Mouse (Mus musculus): Measurements from ENCODE around the gene Gria4. TPM values are rescaled to one million over a fixed set of nuclear protein-coding genes. Genes with fewer than 3 reads are reported as not detected.
"Not testable (repeated sequence)": the region's sequence is repeated elsewhere in the genome, so short reads cannot be mapped to it uniquely, and the experiment has no call there.

Gria4 gene
- polyA plus RNA-seq (2014; fragmentation: Nextera tagmentation; extraction: Ambion mirVana), result 14.8 and 22.0 TPM in 2 replicates

DNA sequence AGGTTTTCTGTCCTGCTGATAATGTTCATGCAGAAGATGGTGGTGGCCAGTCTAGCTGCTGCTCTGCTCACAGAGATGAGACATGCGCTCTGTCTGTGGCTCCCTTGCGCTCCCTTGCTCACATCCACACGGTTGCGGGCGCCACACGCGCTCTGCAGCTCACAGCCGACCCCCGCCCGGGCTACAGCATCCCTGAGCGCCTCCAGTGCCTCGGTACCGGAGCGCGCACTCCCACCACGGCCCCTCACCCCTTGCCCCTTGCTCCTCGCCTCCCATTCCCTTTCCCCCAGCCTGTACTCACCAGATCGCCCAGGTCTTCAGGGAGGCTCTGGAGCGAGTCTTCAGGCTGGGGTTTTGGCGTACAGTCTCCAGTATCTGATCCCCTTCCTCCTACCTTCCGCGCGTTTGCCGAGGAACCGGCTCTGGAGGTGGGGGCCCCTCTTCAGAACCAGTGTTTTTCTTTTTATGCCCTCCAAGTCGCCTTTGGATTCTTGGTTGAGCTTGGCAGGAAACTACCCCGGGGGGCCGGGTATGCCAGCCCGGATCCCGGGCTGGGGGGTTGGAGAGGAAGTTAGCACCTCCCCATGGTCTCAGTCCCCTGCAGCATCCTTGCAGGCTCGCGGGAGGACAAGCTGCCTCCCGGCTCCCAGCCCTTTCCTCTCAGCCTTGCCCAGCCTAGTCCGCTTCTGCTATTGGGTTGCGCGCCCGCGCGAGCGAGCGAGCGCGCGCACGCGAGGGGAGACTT, at the start of gene Gria4:
Gene Gria4, minus strand, starts transcription at position 691 of the 745 bp plus-strand sequence.
- Histone ChIP-seq H3K27me3 (replicated peaks; ENCODE audit: control insufficient read depth, insufficient read depth, low read length) (no peaks in the 10 kb centered on the region), H3K4me1 (ENCODE audit: control insufficient read depth, insufficient read depth, low read length) (peaks cover 3% of the 10 kb centered on the region; the same call in 1 of the 2 replicates), H3K4me2 (ENCODE audit: low read length) (peak within 1 kb of the TSS; percentile 68), H3K9me3 (replicated peaks; ENCODE audit: control insufficient read depth, low read length) (no peaks in the 10 kb centered on the region), H3K27ac (ENCODE audit: low read depth, low read length) (peak within 1 kb of the TSS; percentile 91), H3K36me3 (ENCODE audit: control insufficient read depth, insufficient read depth, low read length) (no peaks in the 10 kb centered on the region), H3K4me3 (ENCODE audit: low read depth, low read length) (peak within 1 kb of the TSS; percentile 61), H3K9ac (ENCODE audit: low read length) (peak within 1 kb of the TSS; percentile 83)
- peak; percentile 96 for ATAC-seq
- under 1% methylated on average over 46 of the region's 46 CpGs for WGBS
- peak; percentile 92 for DNase-seq (ENCODE audit: low spot score)

DNA sequence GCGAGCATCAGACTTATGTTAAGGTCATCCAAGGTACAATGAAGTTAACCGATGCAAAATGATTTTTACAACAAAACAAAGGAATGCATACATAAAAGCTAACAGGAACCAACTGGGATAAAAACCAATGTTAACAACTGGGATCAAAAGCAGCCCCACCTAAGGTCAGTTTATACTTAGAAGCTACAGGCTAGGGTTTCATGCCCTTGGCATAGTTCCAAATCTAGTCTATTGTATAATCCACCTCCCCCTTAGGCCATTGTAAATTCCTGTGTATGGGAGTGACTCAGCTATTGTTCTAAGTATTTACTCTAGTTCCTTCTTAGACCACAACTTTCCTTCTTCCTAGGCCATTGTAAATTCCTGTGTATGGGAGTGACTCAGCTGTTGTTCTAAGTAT, 14.9 kb upstream of the Gria4 start:
- ATAC-seq; H3K36me3 ChIP-seq (ENCODE audit: control insufficient read depth, insufficient read depth, low read length); H3K4me2 ChIP-seq (ENCODE audit: low read length); H3K27me3 ChIP-seq (replicated peaks; ENCODE audit: control insufficient read depth, insufficient read depth, low read length); H3K9me3 ChIP-seq (replicated peaks; ENCODE audit: control insufficient read depth, low read length); H3K4me1 ChIP-seq (ENCODE audit: control insufficient read depth, insufficient read depth, low read length); H3K9ac ChIP-seq (ENCODE audit: low read length); H3K4me3 ChIP-seq (ENCODE audit: low read depth, low read length); H3K27ac ChIP-seq (ENCODE audit: low read depth, low read length); DNase-seq (ENCODE audit: low spot score): not testable (repeated sequence)
- WGBS, result 89% methylated on average over 2 of the region's 2 CpGs

DNA sequence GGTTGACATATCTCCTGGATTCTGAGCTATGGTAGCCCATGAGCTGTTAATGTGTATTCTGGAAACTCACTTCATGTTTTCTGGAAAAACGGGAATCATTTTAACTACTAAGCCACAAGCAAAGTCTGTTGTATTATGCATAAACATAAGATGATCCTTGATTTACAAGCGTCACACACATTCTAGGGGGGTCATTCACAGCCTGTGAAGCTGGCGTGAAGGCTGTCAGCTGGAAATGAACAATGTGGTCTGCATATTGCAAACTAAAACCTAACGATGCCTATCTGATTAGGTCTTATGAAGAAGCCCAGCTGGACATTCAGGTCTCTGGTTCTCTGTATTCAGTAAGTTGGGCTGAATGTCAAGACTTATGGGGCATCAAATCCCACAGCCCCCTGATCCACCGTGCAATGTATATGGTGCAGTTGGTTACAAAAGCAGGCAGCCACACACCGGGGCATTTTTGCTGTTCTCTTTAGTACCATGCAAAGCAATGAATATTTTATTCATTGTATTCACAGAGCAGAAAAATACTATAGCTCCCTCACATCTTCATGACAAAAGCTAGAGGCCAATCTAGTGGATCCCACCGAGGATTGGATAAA, 7.2 kb upstream of the Gria4 start:
- ATAC-seq (no peak), DNase-seq (ENCODE audit: low spot score) (no peak)
- Histone ChIP-seq H3K9ac (ENCODE audit: low read length) (no peak overlapping the region), H3K4me3 (ENCODE audit: low read depth, low read length) (no peak overlapping the region), H3K9me3 (replicated peaks; ENCODE audit: control insufficient read depth, low read length) (no peaks in the 10 kb centered on the region), H3K27ac (ENCODE audit: low read depth, low read length) (no peak overlapping the region), H3K4me1 (ENCODE audit: control insufficient read depth, insufficient read depth, low read length) (no peaks in the 10 kb centered on the region), H3K4me2 (ENCODE audit: low read length) (no peak overlapping the region), H3K27me3 (replicated peaks; ENCODE audit: control insufficient read depth, insufficient read depth, low read length) (no peaks in the 10 kb centered on the region), H3K36me3 (ENCODE audit: control insufficient read depth, insufficient read depth, low read length) (no peaks in the 10 kb centered on the region)
- WGBS, result 41% methylated on average over 7 of the region's 7 CpGs

DNA sequence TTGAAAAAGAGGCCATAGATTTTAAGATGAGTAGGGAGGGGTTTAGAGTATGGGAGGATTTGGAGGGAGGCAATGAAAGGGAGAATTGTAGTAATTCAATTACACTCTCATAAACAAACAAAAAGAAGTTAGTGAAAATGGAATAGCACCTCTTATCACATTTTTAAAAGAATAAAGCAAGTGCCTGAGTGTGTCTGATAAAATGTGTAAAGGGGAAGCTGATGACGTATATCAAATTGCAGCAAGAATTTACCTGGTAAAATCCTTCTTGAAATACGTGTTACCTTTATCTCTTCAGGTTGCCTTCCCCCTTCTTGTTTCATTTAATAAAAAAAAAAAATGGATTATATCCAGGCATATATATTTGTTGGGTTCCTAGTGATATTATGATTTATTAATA, 1.4 kb upstream of the Gria4 start:
- no peaks in the 10 kb centered on the region for H3K27me3 ChIP-seq (replicated peaks; ENCODE audit: control insufficient read depth, insufficient read depth, low read length)
- no peak for DNase-seq (ENCODE audit: low spot score)
- no peak overlapping the region for H3K4me3 ChIP-seq (ENCODE audit: low read depth, low read length)
- H3K9ac ChIP-seq (ENCODE audit: low read length), result no peak overlapping the region
- no peaks in the 10 kb centered on the region for H3K36me3 ChIP-seq (ENCODE audit: control insufficient read depth, insufficient read depth, low read length)
- peaks cover 3% of the 10 kb centered on the region; the same call in 1 of the 2 replicates for H3K4me1 ChIP-seq (ENCODE audit: control insufficient read depth, insufficient read depth, low read length)
- H3K4me2 ChIP-seq (ENCODE audit: low read length), result no peak overlapping the region
- WGBS, result 95% methylated on average over 2 of the region's 2 CpGs
- H3K9me3 ChIP-seq (replicated peaks; ENCODE audit: control insufficient read depth, low read length), result no peaks in the 10 kb centered on the region
- no peak for ATAC-seq
- no peak overlapping the region for H3K27ac ChIP-seq (ENCODE audit: low read depth, low read length)

DNA sequence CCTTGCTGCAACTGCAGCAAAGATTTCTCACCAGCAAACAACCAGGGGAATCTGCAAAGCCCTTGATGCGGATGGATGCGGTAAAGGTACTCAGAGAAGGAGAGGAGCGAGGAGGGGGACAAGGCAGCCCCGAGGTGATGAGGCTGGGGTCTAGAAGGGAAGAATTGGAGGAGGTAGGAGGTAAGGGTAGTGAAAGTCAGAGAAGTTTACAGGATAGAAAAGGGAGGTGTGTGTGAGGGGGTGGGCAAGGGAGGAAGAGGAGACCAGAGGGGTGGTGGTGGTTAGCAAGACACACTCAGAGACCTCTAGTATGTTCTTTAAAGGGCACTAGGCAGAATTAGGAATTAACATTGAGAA, 233 bp upstream of the Gria4 start:
- Histone ChIP-seq H3K4me1 (ENCODE audit: control insufficient read depth, insufficient read depth, low read length) (peaks cover 3% of the 10 kb centered on the region; the same call in 1 of the 2 replicates), H3K27ac (ENCODE audit: low read depth, low read length) (peak overlapping the region; percentile 91), H3K4me3 (ENCODE audit: low read depth, low read length) (peak overlapping the region; percentile 61), H3K9ac (ENCODE audit: low read length) (peak overlapping the region; percentile 83), H3K27me3 (replicated peaks; ENCODE audit: control insufficient read depth, insufficient read depth, low read length) (no peaks in the 10 kb centered on the region), H3K9me3 (replicated peaks; ENCODE audit: control insufficient read depth, low read length) (no peaks in the 10 kb centered on the region), H3K36me3 (ENCODE audit: control insufficient read depth, insufficient read depth, low read length) (no peaks in the 10 kb centered on the region), H3K4me2 (ENCODE audit: low read length) (peak overlapping the region; percentile 68)
- DNase-seq (ENCODE audit: low spot score), result no peak
- ATAC-seq, result no peak
- WGBS, result 4% methylated on average over 4 of the region's 4 CpGs

DNA sequence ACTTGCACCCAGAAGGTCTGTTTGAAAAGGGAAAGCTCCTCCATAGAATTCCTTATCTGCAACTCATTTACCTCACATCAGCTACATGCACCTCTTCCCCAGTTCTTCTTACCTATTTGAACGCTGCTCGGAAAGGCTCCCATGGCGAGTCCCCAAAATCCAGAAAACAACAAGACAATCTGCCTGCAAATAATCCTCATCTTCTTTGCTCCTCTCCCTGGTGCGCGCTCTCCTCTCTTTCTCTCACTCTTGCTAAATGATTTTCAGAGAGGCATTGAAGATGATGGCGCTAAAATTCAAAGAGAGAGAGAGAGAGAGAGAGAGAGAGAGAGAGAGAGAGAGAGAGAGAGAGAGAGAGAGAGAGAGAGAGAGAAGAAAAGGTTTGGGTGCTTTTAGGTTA, 959 bp downstream of the Gria4 start:
- WGBS, result 0% methylated on average over 6 of the region's 6 CpGs
- H3K4me1 ChIP-seq (ENCODE audit: control insufficient read depth, insufficient read depth, low read length), result peaks cover 3% of the 10 kb centered on the region; the same call in 1 of the 2 replicates
- H3K27me3 ChIP-seq (replicated peaks; ENCODE audit: control insufficient read depth, insufficient read depth, low read length), result no peaks in the 10 kb centered on the region
- H3K27ac ChIP-seq (ENCODE audit: low read depth, low read length), result peak overlapping the region; percentile 91; the same call in 1 of the 2 replicates
- DNase-seq (ENCODE audit: low spot score) (peak; percentile 28), ATAC-seq (peak; percentile 4; the same call in 1 of the 2 replicates)
- peak overlapping the region; percentile 61 for H3K4me3 ChIP-seq (ENCODE audit: low read depth, low read length)
- peak overlapping the region; percentile 68 for H3K4me2 ChIP-seq (ENCODE audit: low read length)
- H3K36me3 ChIP-seq (ENCODE audit: control insufficient read depth, insufficient read depth, low read length), result no peaks in the 10 kb centered on the region
- H3K9ac ChIP-seq (ENCODE audit: low read length), result peak overlapping the region; percentile 83
- H3K9me3 ChIP-seq (replicated peaks; ENCODE audit: control insufficient read depth, low read length), result no peaks in the 10 kb centered on the region

DNA sequence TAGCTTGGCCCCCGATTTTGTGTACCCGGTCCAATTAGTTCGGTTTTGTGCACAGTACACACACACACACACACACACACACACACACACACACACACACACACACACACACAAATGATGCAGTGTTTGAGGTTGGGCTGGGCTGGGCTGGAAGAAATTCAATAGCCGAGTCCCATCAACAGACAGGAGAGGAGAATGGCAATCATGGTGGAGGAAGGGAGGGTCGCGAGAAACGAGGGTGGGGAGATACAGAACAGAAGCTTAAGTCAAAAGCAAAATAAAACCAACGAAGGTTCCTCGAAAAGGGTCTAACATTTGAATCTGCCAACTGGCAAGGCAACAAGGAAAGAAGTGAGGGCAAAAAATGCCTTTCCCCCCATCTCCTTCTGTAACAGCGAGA, 1.6 kb downstream of the Gria4 start:
- H3K4me3 ChIP-seq (ENCODE audit: low read depth, low read length), result peak overlapping the region; percentile 61
- H3K4me1 ChIP-seq (ENCODE audit: control insufficient read depth, insufficient read depth, low read length), result peaks cover 3% of the 10 kb centered on the region; the same call in 1 of the 2 replicates
- 14% methylated on average over 10 of the region's 10 CpGs for WGBS
- H3K27ac ChIP-seq (ENCODE audit: low read depth, low read length), result no peak overlapping the region
- H3K9ac ChIP-seq (ENCODE audit: low read length), result peak overlapping the region; percentile 83
- no peaks in the 10 kb centered on the region for H3K27me3 ChIP-seq (replicated peaks; ENCODE audit: control insufficient read depth, insufficient read depth, low read length)
- no peaks in the 10 kb centered on the region for H3K36me3 ChIP-seq (ENCODE audit: control insufficient read depth, insufficient read depth, low read length)
- ATAC-seq, result no peak
- peak; percentile 19 for DNase-seq (ENCODE audit: low spot score)
- H3K9me3 ChIP-seq (replicated peaks; ENCODE audit: control insufficient read depth, low read length), result no peaks in the 10 kb centered on the region
- H3K4me2 ChIP-seq (ENCODE audit: low read length), result peak overlapping the region; percentile 68

DNA sequence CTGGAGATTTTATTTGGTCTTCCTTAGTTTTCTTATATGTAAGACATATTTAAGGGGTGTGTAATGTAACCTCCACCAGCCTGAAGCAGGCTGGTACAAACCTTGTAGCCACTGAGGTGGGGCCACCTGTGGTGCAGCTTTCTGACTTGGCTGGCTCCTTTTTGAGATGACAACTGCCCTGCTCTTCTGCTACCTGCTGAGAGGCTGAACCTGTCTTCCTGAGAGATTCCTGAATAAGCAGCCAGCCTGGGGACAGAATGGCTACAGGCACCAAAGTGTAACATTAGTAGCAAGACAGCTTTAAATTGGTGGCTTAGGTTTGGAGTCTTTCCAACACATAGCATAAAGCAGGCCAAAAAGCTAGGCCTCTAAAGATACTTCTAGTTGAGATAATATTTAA, 46.6 kb downstream of the Gria4 start:
- H3K27ac ChIP-seq (ENCODE audit: low read depth, low read length); ATAC-seq; H3K9ac ChIP-seq (ENCODE audit: low read length); H3K36me3 ChIP-seq (ENCODE audit: control insufficient read depth, insufficient read depth, low read length); H3K4me2 ChIP-seq (ENCODE audit: low read length); H3K9me3 ChIP-seq (replicated peaks; ENCODE audit: control insufficient read depth, low read length); H3K4me3 ChIP-seq (ENCODE audit: low read depth, low read length); H3K27me3 ChIP-seq (replicated peaks; ENCODE audit: control insufficient read depth, insufficient read depth, low read length); H3K4me1 ChIP-seq (ENCODE audit: control insufficient read depth, insufficient read depth, low read length); DNase-seq (ENCODE audit: low spot score): not testable (repeated sequence)

DNA sequence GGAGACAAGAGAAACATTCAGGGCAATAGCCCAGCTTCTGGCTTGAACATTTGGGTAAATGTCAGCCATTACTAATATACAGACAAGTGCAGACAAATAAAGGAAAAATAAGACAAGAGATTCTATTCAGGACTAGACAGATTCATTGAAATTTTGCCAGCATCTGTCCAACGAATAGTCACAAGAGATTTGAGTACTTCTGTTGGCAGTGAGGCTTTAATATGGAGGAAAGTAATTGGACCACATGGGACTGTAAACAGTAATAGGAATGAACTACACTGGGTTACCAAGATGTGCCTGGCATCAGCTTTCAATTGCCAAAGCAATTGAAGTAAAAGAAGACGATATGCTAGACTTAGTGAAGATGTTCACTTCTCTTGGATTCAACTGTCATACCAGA, 81.9 kb downstream of the Gria4 start:
- whole genome bisulfite sequencing, result 48% methylated on average over 2 of the region's 2 CpGs
- Histone ChIP-seq H3K27ac (ENCODE audit: low read depth, low read length) (no peak overlapping the region), H3K4me3 (ENCODE audit: low read depth, low read length) (no peak overlapping the region), H3K9ac (ENCODE audit: low read length) (no peak overlapping the region), H3K36me3 (ENCODE audit: control insufficient read depth, insufficient read depth, low read length) (no peaks in the 10 kb centered on the region), H3K4me1 (ENCODE audit: control insufficient read depth, insufficient read depth, low read length) (no peaks in the 10 kb centered on the region), H3K27me3 (replicated peaks; ENCODE audit: control insufficient read depth, insufficient read depth, low read length) (no peaks in the 10 kb centered on the region), H3K4me2 (ENCODE audit: low read length) (no peak overlapping the region), H3K9me3 (replicated peaks; ENCODE audit: control insufficient read depth, low read length) (no peaks in the 10 kb centered on the region)
- DNase-seq (ENCODE audit: low spot score) (peak; percentile 62), ATAC-seq (peak; percentile 67; the same call in 1 of the 2 replicates)

Measured in forebrain, embryonic 14.5 days (tissue).